Mouse (Mus musculus) hindbrain, postnatal 0 days (tissue): Measurements from ENCODE around the gene Erc2. TPM values are rescaled to one million over a fixed set of nuclear protein-coding genes. Genes with fewer than 3 reads are reported as not detected.

Experiments used
- ATAC-seq: fragments of 200-750 bp; cut with Nextera tagmentation; 2 replicates; pipeline ENCODE4 v1.8.0; 2017; ENCODE audit warnings: mild to moderate bottlenecking, moderate TSS enrichment, moderate library complexity
- DNase-seq: peaks from one replicate; pipeline ENCODE4 v3.0.0-alpha.2; 2015; ENCODE audit warnings: low spot score
- H3K27ac ChIP-seq: fragments of 300-500 bp; sonication (generic); 2 replicates; pipeline ENCODE4 v1.5.1; 2014; ENCODE audit warnings: mild to moderate bottlenecking
- H3K27me3 ChIP-seq: fragments of 300-500 bp; sonication (generic); 2 replicates; pipeline ENCODE4 v1.6.1; 2014; ENCODE audit warnings: low read length, mixed read lengths; ENCODE audit not compliant: insufficient read depth
- H3K36me3 ChIP-seq: fragments of 300-500 bp; sonication (generic); 2 replicates; pipeline ENCODE4 v1.6.1; 2014; ENCODE audit warnings: low read length, mixed read lengths; ENCODE audit not compliant: insufficient read depth
- H3K4me1 ChIP-seq: fragments of 300-500 bp; sonication (generic); 2 replicates; pipeline ENCODE4 v1.6.1; 2014; ENCODE audit warnings: antibody characterized with exemption, low read length, mixed read lengths; ENCODE audit not compliant: insufficient read depth
- H3K4me2 ChIP-seq: fragments of 300-500 bp; sonication (generic); 2 replicates; pipeline ENCODE4 v1.6.1; 2014; ENCODE audit warnings: low read depth, mild to moderate bottlenecking, low read length, moderate library complexity, mixed read lengths
- H3K4me3 ChIP-seq: fragments of 300-500 bp; sonication (generic); 2 replicates; pipeline ENCODE4 v1.5.1; 2014; ENCODE audit warnings: low read length
- H3K9ac ChIP-seq: fragments of 300-500 bp; sonication (generic); replicated peaks from 2 replicates; pipeline ENCODE4 v1.6.1; 2014; ENCODE audit warnings: mild to moderate bottlenecking, low read length, moderate library complexity, mixed read lengths
- H3K9me3 ChIP-seq: fragments of 300-500 bp; sonication (generic); 2 replicates; pipeline ENCODE4 v1.6.1; 2016; ENCODE audit warnings: low read length, mixed read lengths
- CTCF ChIP-seq: IDR thresholded peaks from 2 replicates; pipeline ENCODE4 v1.5.1; 2016; ENCODE audit warnings: antibody characterized with exemption, control low read depth, low read depth
- WGBS: fragments of 180-500 bp; shearing (Covaris S2); extraction: QIAGEN DNeasy Blood & Tissue Kit; methylation state at CpG from one replicate; pipeline ENCODE4 v1.1.7; 2014; 5-methylcytosine and 5-hydroxymethylcytosine counted together
- polyA plus RNA-seq: library from polyadenylated mRNA; unstranded; fragments of >200 nt; fragmentation: Nextera tagmentation; extraction: Ambion mirVana; gene quantifications from 2 replicates; pipeline ENCODE4 v1.2.1, GENCODE M21; 2015
- total RNA-seq: library from RNA; depleted of rRNA; stranded (reverse); fragments of >200 nt; gene quantifications from 2 replicates; pipeline ENCODE4 v1.2.3, GENCODE M21; 2014

Gene Erc2
- total and polyA plus RNA-seq, 2 experiments from 2014 or later: 71.0 to 104 TPM

GRCm38 (mm10) chr14:27630973-27631640 lies 8.9 kb downstream of the Erc2 start:
- no peak for TF ChIP-seq CTCF
- ATAC-seq (no peak), DNase-seq (no peak)
- Histone ChIP-seq H3K4me3 (no peak overlapping the region), H3K36me3 (no peaks in the 10 kb centered on the region), H3K27ac (no peak overlapping the region), H3K4me1 (peaks cover 16% of the 10 kb centered on the region; the same call in 1 of the 2 replicates), H3K9me3 (no peaks in the 10 kb centered on the region), H3K27me3 (no peaks in the 10 kb centered on the region), H3K4me2 (no peak overlapping the region), H3K9ac (no peak overlapping the region)
- WGBS: 53% methylated on average over 9 of the region's 9 CpGs

GRCm38 (mm10) chr14:27634761-27635160 lies 12.5 kb downstream of the Erc2 start:
- no peak overlapping the region for H3K4me3 ChIP-seq
- H3K4me1 ChIP-seq: peaks cover 10% of the 10 kb centered on the region; the same call in 1 of the 2 replicates
- H3K9me3 ChIP-seq: no peaks in the 10 kb centered on the region
- no peak overlapping the region; the same call in 1 of the 2 replicates for H3K27ac ChIP-seq
- no peak overlapping the region for H3K9ac ChIP-seq
- H3K36me3 ChIP-seq: no peaks in the 10 kb centered on the region
- no peaks in the 10 kb centered on the region for H3K27me3 ChIP-seq
- ATAC-seq (no peak), DNase-seq (peak; percentile 50)
- no peak for TF ChIP-seq CTCF
- 40% methylated on average over 6 of the region's 6 CpGs for WGBS
- no peak overlapping the region for H3K4me2 ChIP-seq

GRCm38 (mm10) chr14:27636556-27636955 lies 14.3 kb downstream of the Erc2 start:
- no peak for TF ChIP-seq CTCF
- Histone ChIP-seq H3K9ac (no peak overlapping the region), H3K4me1 (0 out of 2 replicates have a peak, but pooled peaks cover 2% of the 10 kb centered on the region), H3K27ac (no peak overlapping the region), H3K4me2 (no peak overlapping the region), H3K36me3 (no peaks in the 10 kb centered on the region), H3K4me3 (no peak overlapping the region), H3K27me3 (no peaks in the 10 kb centered on the region), H3K9me3 (no peaks in the 10 kb centered on the region)
- WGBS: 79% methylated on average over 2 of the region's 2 CpGs
- ATAC-seq: no peak
- no peak for DNase-seq

- no peak for ATAC-seq
- H3K27me3 ChIP-seq: no peaks in the 10 kb centered on the region
- H3K4me3 ChIP-seq: no peak overlapping the region
- no peak overlapping the region for H3K9ac ChIP-seq
- no peaks in the 10 kb centered on the region for H3K36me3 ChIP-seq
- no peaks in the 10 kb centered on the region for H3K9me3 ChIP-seq
- H3K4me2 ChIP-seq: no peak overlapping the region
- WGBS: 84% methylated on average over 3 of the region's 3 CpGs
- TF ChIP-seq CTCF: no peak
- DNase-seq: no peak
- no peaks in the 10 kb centered on the region for H3K4me1 ChIP-seq
- no peak overlapping the region for H3K27ac ChIP-seq
These were observed 19.2 kb downstream of the Erc2 start for GRCm38 (mm10) chr14:27641382-27641781.

GRCm38 (mm10) chr14:27642981-27643380 lies 20.8 kb downstream of the Erc2 start:
- no peaks in the 10 kb centered on the region for H3K4me1 ChIP-seq
- H3K4me3 ChIP-seq: no peak overlapping the region
- H3K27me3 ChIP-seq: no peaks in the 10 kb centered on the region
- no peaks in the 10 kb centered on the region for H3K36me3 ChIP-seq
- DNase-seq: no peak
- no peak for ATAC-seq
- H3K9me3 ChIP-seq: no peaks in the 10 kb centered on the region
- no peak overlapping the region for H3K9ac ChIP-seq
- no peak for TF ChIP-seq CTCF
- H3K27ac ChIP-seq: no peak overlapping the region
- H3K4me2 ChIP-seq: no peak overlapping the region
- WGBS: 69% methylated on average over 2 of the region's 2 CpGs

GRCm38 (mm10) chr14:27654670-27655069 lies 32.4 kb downstream of the Erc2 start:
- Histone ChIP-seq H3K27me3 (no peaks in the 10 kb centered on the region), H3K36me3 (peaks cover 13% of the 10 kb centered on the region; the same call in 1 of the 2 replicates), H3K27ac (no peak overlapping the region), H3K4me1 (no peaks in the 10 kb centered on the region), H3K9ac (no peak overlapping the region), H3K4me3 (no peak overlapping the region), H3K4me2 (no peak overlapping the region), H3K9me3 (no peaks in the 10 kb centered on the region)
- WGBS: 53% methylated on average over 11 of the region's 11 CpGs
- DNase-seq (no peak), ATAC-seq (no peak)
- TF ChIP-seq CTCF: no peak

- no peak overlapping the region for H3K9ac ChIP-seq
- no peaks in the 10 kb centered on the region for H3K4me1 ChIP-seq
- H3K27me3 ChIP-seq: no peaks in the 10 kb centered on the region
- no peak overlapping the region for H3K4me3 ChIP-seq
- H3K27ac ChIP-seq: no peak overlapping the region
- peaks cover 4% of the 10 kb centered on the region; the same call in 1 of the 2 replicates for H3K36me3 ChIP-seq
- ATAC-seq (no peak), DNase-seq (no peak)
- H3K4me2 ChIP-seq: no peak overlapping the region
- H3K9me3 ChIP-seq: no peaks in the 10 kb centered on the region
- TF ChIP-seq CTCF: no peak
- WGBS: 76% methylated on average over 3 of the region's 3 CpGs
These were observed 36.4 kb downstream of the Erc2 start for GRCm38 (mm10) chr14:27658616-27659015.
